Mouse (Mus musculus) neutrophil, adult 5-6 weeks (primary cell): ENCODE data around the gene Odf2l. TPM values are rescaled to one million over a fixed set of nuclear protein-coding genes. Genes with fewer than 3 reads are reported as not detected.

Experiments used
- ATAC-seq: fragments of 151-379, 151-347 bp; 2 replicates; pipeline ENCODE4 v1.8.0; 2017; ENCODE audit warnings: mild to moderate bottlenecking, moderate TSS enrichment; ENCODE audit not compliant: insufficient number of reproducible peaks, poor library complexity, low FRiP score, severe bottlenecking; ENCODE audit errors: extremely low read depth
- total RNA-seq: library from RNA; stranded (forward); fragments of 200-1000 nt; gene quantifications from 2 replicates; pipeline ENCODE4 v1.2.3, GENCODE M21; 2017

The Odf2l gene
- 20.5 and 22.7 TPM in 2 replicates for total RNA-seq

- ATAC-seq, result peak; percentile 98
Observed at GRCm38 (mm10) chr3:145118254-145119001, at the start of gene Odf2l. TSS of gene Odf2l (plus strand) at chr3:145118588.

DNA sequence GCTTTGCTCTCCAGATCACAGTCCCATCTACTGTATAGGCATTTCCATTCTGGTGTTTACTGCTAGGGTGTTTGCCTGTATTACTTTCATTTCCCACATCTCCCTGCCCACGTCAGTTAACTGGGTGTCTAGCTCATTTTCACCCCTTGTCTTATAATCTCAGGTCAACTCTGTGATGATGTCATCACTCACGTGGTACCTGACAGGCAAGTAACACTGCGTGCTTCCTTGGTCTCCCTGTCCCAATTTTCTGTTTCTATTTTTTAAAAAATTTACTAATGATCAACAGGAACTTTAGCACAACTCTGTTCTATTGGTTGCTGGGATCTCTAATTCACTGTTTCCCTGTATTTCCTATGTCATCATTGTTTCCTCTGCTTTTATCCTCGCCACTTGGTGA is 49.4 kb upstream of the Odf2l start:
- ATAC-seq, result no peak

GRCm38 (mm10) chr3:145072339-145072738 is 46.0 kb upstream of the Odf2l start:
- ATAC-seq, result no peak

DNA sequence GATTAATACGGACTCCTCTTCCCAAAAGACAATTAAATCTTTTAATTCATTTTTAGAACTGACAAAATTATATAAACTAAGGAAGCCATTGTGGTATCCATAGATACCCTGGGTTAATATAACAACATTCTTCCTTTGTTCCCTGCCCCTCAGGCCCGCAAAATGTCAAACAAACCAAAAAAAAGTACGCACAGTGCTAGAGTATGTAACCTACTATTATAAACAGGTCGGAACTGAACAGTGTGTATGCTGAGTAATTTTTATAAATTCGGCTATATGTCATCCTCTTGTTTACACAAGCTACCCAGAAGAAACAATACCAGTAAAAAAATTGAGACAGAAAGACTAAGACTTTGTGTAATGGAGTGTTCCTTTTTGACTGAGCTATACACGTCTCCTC is 40.0 kb upstream of the Odf2l start:
- ATAC-seq, result no peak

DNA sequence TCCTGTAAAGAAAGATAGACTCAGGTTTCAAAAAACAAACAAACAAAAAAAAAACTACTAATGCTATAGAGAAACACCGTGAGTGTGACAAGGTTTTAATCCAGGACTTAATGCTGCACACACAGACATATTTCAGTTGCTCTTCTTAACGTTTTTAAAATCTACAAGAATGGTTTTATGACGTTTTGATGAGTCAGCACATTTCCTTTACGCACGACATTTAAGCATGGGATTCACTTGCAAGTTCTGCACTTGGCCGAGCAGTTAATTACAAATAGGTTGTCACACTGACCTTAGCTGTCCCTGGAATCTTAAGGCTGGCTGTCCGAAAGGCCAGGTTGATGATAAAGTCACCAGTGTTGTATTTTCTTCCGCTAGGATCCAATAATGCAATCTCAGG is 37.5 kb upstream of the Odf2l start:
- ATAC-seq, result no peak

GRCm38 (mm10) chr3:145083081-145083480 is 35.3 kb upstream of the Odf2l start:
- ATAC-seq, result no peak

- no peak for ATAC-seq
Observed at GRCm38 (mm10) chr3:145086180-145086579, 32.2 kb upstream of the Odf2l start.

DNA sequence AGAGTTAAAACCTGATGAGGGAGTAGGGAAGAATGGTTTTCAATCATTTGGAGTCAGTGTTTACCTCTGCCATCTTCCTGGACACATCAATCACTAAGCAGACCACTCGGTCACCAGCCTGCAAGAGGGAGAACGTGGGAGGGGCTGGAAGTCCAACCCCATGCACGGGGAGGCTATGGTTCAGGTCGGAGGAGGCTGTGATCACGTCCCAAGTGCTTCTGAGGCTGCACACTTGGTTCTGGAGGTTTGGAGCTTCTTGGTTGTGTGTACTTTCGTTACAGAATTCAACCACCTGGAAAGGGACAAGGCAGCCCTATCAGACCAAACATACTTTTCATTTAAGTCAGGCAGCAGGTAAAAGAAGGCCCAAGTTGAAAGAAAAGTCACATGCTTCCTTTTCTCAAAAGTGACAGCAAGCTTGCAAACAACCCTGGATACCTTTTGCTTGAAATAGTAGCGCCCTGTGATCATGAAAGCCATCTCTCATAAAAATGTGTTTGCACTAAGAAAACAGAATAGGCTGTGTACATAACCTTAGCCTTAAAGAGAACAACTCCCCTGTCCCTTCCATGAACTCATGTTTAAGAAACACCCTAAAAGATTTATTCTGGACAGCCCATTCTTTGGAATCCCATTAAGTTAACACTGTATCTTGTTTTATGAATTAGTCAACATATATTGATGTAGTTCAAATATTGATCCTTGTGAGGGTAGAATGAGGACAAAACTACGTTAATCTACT is 30.4 kb upstream of the Odf2l start:
- ATAC-seq, result no peak

DNA sequence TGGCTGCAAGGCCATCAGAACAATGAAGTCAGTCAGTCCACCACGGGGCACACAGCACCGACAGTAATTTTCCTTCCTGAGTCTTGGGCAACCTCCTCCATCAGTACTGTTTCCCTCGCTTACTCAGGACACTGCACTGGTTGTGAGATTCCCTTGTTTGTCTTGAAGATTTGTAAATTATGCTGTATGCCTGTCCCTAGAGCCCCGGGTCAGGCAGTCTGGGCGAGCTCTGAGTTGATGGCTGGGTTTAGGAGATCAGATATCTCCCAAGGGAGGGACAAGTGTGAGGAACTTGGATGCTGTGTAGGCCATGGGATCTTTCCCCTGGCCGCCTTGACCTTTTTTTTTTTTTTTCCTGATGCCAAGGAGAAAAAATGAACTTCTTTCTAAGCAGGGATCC is 19.1 kb upstream of the Odf2l start, which contains the start of gene Clca2:
TSS of gene Clca2 (minus strand) at position 153 of the 400 bp plus-strand sequence.
- no peak for ATAC-seq

DNA sequence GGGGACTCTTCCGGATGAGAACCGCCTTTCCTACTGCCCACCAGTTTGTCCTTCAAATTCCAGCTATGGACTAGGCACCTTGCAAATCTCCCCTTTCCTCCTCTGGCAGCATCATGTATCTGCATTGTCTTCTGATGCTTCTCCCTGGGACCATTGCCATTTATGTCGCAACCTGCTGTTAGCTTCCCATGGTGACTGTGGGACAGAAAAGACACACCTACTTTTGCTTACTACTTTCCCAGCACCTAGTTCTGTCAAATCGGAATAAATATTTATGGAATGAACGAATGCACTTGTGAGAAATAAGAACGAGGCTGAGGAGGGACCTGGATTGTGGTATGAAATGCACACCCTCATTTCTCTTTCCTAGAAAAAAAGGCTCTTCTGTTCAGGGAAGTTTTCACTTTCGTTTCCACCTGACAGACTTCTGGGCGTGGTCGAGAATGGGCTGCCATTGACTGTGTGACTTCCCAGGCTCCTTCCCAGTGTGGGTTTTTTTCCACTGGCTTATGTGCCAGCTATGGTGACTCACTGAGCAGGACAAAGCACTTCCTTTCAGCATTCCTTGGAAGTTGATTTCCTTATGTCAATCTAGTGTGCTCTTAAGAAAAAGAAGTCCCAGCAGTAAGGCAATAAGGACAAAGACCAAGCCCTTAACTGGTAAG is 16.4 kb upstream of the Odf2l start:
- ATAC-seq, result no peak

DNA sequence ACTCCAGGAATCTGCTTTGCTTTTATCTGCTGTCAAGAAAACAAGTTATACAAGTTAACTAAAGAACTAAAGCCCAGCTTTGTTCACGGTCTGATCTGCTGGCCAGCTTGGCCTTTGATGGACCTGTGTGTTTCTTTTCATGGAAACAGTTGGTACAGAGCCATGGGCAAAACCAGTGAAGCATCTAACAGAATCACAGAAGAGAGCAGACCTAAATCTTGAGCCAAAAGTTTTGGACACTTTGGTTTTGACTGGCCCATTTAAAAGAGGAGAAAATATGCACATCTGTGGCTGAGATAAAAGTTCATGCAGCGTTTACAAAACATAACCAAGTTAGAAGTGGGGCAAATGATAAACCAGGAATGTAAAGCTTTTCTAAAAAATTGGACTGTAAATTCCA is 15.1 kb upstream of the Odf2l start:
- no peak for ATAC-seq

- ATAC-seq, result no peak
Observed at GRCm38 (mm10) chr3:145103770-145104169, 14.6 kb upstream of the Odf2l start.

DNA sequence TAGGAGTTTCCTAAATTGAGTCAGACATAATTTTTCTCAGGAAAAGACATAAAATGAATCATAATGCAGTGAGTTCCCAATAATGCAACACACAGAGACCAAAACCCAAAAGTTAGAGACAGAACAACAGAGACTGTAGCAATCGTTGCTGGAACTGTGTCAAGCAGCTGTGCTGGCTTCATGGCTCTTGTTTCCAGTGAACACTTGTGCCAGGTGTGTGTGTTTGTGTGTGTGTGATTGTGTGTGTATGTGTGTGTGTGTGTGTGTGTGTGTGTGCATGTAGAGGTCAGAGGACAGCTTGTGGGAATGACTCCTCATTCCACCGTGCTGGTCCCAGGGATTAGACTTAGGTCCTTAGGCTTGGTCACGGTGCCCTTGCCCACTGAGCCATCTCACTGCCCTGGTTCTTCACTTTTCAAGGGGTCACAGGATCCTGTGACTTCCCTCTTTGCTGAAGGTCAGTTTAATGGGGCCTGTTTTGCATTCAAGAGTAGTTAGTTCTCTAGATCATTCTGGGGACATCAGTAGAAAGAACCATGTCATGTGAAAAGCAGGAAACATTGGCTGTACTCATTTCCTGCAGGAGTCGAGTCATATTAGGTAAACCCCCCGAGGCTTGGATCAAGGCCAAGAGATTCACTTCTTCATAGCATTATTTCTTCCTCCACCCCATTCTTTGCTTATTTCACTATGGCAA is 13.2 kb upstream of the Odf2l start:
- ATAC-seq, result no peak

DNA sequence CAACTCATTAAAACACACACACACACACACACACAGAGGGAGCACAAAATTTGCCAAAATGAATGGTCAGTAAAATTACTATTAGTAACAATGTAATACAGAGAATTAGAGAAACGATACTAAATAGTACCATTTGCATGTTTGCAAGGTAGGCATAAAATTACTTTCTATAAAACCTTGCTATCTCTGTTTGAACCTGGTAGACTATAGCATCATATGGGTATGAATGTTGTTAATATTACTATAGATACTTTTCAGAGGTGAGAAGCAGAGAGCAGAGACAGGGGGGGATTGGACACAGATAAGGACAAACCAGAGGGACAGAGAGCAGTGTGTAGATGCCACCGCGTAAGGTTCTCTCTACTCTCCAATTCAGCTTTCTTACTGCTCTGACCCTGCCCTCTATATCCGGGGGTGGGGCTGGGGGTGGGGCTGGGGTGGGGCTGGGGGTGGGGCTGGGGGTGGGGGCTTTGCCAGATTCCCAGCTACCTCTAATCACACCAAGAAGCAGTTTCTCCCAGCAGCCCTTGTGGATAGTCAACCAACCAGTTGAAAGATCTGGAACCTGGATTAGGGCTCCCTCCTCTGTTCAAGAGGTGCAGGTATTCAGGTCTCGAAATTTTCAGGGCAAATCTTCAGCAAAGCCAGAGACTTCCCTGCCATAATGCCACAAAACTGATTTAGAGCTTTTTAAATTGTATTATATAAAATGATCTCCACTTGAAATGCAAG is 12.4 kb upstream of the Odf2l start:
- ATAC-seq, result no peak

GRCm38 (mm10) chr3:145115169-145115568 is 3.2 kb upstream of the Odf2l start:
- ATAC-seq, result no peak

DNA sequence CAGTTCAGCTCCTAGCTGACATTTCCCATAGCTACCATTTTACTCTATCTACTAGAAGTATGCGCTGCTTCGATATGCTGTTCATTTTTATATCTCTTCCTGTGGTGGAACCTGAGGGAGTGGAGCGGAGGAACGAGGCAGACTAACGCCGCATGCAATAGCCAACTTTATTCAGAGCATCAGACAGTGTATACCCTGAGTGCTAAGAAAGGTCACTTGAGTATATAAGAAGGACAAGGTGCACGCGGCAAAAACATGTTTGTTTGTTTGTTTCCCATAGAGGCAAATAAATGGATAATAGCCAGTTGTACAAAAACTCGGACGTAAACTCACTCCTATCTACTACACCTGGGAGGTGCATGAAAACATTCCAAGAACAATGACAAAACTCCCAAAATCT is 751 bp upstream of the Odf2l start:
- ATAC-seq, result no peak

GRCm38 (mm10) chr3:145119002-145119358 is 592 bp downstream of the Odf2l start:
- 0 out of 2 replicates have a peak, but pooled peaks have one; percentile 2 for ATAC-seq

- ATAC-seq, result no peak
Observed at GRCm38 (mm10) chr3:145119425-145119824, 1.0 kb downstream of the Odf2l start.

- no peak for ATAC-seq
Observed at GRCm38 (mm10) chr3:145126618-145127017, 8.2 kb downstream of the Odf2l start.
